Mouse (Mus musculus) gastrocnemius, postnatal 14 days (tissue): ENCODE measurements around the gene 1700001C02Rik. TPM values are rescaled to one million over a fixed set of nuclear protein-coding genes. Genes with fewer than 3 reads are reported as not detected.

Experiments
- DNase-seq: peaks from one replicate; pipeline ENCODE4 v3.0.0; 2021; ENCODE audit warnings: mixed read lengths
- intact Hi-C: fragments of 180-260 bp; cut with DNase I; formaldehyde crosslinking; loops from one replicate; pipeline ENCODE4 v1.15.1; 2025; ENCODE audit warnings: low total_unique reads
- long read RNA-seq, 2 experiments: library from polyadenylated mRNA; stranded (forward); transcript quantifications; one replicate each; pipeline ENCODE4 v2.0.0; 2021
- total RNA-seq, 2 experiments: library from RNA; stranded (reverse); gene quantifications; 2 replicates each; pipeline ENCODE4 v1.2.3; 2021

1700001C02Rik gene
- total RNA-seq = not detected
- long read RNA-seq, experiment 1 = 0 reads
- long read RNA-seq, experiment 2 = 0 reads

DNA sequence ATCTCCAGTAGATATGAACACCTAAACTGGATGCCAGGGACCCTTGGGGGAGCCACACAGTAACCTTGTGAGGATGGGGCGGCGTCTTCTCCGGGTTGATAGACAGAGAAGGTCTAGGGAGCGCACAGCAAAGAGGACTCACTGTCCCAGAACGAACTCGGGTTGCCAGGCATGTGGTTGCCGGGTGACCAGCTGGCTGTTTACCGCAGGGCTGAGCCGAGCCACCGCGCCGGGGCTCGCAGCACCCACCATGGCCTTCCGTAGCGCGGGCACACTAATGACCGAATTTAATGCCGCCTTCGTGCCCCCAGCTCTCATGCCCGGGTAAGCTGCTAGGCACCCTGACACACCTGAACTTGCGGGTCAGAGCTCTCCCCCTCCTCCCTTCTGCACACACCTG lies at the start of gene 1700001C02Rik:
Gene 1700001C02Rik (plus strand): TSS at position 187 of the 400 bp plus-strand sequence.
- intact Hi-C loops = no loop called here

DNA sequence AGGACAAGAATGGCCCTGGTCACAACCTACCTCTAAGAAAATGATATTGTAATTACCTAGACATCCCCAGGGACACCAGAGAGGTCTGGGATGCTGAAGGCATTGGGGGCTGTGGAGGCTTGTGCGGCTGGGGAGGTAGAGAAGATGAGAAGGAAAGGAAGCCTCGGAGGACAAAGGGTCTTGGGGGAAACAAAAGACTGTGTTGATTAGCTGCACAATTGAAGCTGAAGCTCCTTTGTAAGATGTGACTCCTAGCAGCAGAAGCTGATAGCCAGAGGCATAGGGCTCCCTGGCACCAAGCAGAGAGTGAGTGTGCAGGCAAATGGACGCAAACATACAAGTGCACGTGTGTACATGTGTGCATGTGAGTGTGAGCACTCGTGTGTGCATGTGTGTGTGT lies 49.2 kb upstream of the 1700001C02Rik start:
- no peak for DNase-seq
- intact Hi-C loops = loop anchor here (10.0 kb wide), 1 partner anchor 218 kb away; no protein-coding TSS in a partner anchor

More for the DNA sequence above, at the start of gene 1700001C02Rik:
- DNase-seq = peak; percentile 15

- no peak for DNase-seq
Observed at GRCm38 (mm10) chr5:30423121-30423520, 42.7 kb upstream of the 1700001C02Rik start.

GRCm38 (mm10) chr5:30423572-30424244 lies 42.1 kb upstream of the 1700001C02Rik start:
- intact Hi-C loops = loop anchor here (5.0 kb wide), 1 partner anchor 59 kb away; no protein-coding TSS in a partner anchor
- peak; percentile 54 for DNase-seq

More at GRCm38 (mm10) chr5:30423121-30423520, 42.7 kb upstream of the 1700001C02Rik start:
- intact Hi-C loops = loop anchor here (5.0 kb wide), 1 partner anchor 59 kb away; no protein-coding TSS in a partner anchor

GRCm38 (mm10) chr5:30427406-30427805 lies 38.4 kb upstream of the 1700001C02Rik start:
- no peak for DNase-seq
- intact Hi-C loops = no loop called here

DNA sequence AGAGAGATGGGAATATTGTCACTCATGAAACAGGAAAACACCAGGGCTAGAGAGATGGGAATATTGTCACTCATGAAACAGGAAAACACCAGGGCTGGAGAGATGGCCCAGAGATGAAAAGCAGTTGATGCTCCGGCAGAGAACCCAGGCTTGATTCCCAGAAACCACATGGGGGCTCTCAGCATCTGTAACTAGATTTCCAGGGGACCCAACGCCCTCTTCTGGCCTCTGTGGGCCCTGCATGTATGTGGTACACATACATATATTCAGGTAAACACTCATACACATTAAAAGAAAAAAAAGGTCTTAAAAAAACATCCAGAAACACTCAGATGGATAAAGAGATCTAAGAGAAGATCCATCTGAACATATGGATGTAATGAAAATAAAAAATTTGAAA lies 26.9 kb upstream of the 1700001C02Rik start:
- intact Hi-C loops = no loop called here
- DNase-seq = no peak

DNA sequence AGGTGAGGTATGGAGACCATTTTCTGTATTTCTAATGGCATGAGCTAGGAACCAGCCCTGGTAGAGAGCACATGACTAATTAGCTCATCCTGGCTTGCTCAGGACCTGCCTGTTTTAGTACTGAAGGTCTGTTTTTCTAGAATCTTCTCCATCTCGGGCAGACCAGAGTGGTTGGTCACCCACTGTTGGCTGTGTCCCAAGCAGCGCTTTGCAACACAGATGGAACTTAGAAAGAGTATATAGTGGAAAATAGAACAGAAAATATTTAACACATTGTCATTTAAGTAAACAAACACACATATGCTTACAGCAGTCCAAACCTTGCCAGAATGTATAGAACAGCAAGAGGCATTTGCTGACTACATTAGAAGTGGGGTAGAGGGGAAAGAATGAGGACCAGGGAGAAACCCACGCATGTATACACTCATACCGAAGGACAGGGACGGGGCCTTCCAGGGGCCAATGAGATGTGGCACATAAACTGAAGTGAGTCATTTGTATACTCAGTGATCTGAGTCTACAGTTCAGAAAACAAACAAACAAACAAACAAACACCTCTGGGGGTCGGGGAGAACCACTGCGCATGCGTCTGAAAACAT lies 25.4 kb upstream of the 1700001C02Rik start:
- DNase-seq = no peak
- intact Hi-C loops = no loop called here

- no peak for DNase-seq
- intact Hi-C loops = no loop called here
Observed at GRCm38 (mm10) chr5:30442196-30442595, 23.7 kb upstream of the 1700001C02Rik start.

GRCm38 (mm10) chr5:30444327-30444895 lies 21.4 kb upstream of the 1700001C02Rik start:
- intact Hi-C loops = no loop called here

GRCm38 (mm10) chr5:30456056-30456455 lies 9.8 kb upstream of the 1700001C02Rik start:
- DNase-seq = no peak
- intact Hi-C loops = no loop called here

More at GRCm38 (mm10) chr5:30444327-30444895, 21.4 kb upstream of the 1700001C02Rik start:
- DNase-seq = no peak

GRCm38 (mm10) chr5:30460155-30460554 lies 5.7 kb upstream of the 1700001C02Rik start:
- intact Hi-C loops = no loop called here
- no peak for DNase-seq

- intact Hi-C loops = no loop called here
- DNase-seq = peak; percentile 41
Observed at GRCm38 (mm10) chr5:30461821-30462220, 4.0 kb upstream of the 1700001C02Rik start, which contains the start of gene Otof. TSS of gene Otof (minus strand) at chr5:30461932.

GRCm38 (mm10) chr5:30466315-30466714 lies 468 bp downstream of the 1700001C02Rik start:
- intact Hi-C loops = no loop called here
- no peak for DNase-seq

GRCm38 (mm10) chr5:30470454-30470853 lies 4.6 kb downstream of the 1700001C02Rik start:
- DNase-seq = no peak
- intact Hi-C loops = no loop called here

- DNase-seq = no peak
- intact Hi-C loops = no loop called here
Observed at GRCm38 (mm10) chr5:30472148-30472547, 6.3 kb downstream of the 1700001C02Rik start.

DNA sequence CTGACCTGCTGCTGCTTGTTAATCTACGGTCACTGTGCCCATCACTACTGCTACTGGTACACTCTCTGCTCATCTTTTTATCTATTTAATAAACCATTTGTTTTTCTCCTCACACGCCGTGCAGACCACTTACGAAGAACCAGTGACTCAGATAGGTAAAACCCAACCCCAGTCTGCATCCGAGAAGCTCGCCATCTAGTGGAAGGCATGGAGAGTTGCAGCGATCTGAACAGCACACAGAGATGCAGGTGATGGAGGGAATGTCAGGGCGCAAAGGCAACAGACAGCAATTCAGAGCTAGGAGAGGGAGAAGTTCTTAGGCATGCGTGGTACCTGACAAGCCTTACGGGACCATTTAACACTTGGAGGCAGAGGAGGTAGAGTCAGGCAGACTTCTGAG lies 10.7 kb downstream of the 1700001C02Rik start:
- intact Hi-C loops = no loop called here
- DNase-seq = no peak

- peak; percentile 69 for DNase-seq
- intact Hi-C loops = loop anchor here (5.0 kb wide), 1 partner anchor 60 kb away; no protein-coding TSS in a partner anchor
Observed at GRCm38 (mm10) chr5:30482319-30482718, 16.5 kb downstream of the 1700001C02Rik start.

DNA sequence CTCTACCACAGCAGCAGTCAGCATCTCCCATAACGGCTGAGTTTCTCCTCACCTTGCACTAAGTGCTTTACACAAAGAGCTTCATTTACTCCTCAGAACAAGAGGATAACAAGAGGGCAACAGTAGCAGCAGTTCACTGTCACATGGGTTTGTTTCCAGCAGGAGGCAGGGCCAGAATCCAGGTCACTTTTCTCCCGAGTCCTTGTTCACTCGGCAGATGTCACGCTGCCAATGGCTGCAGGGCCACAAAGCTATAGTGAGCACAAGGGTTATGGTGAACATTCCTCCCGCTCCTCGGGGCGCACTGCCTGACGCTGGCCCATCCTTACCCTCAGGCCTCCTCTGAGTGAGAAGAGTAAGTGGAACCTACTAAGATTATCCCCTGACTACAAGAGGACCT lies 17.7 kb downstream of the 1700001C02Rik start:
- DNase-seq = no peak
- intact Hi-C loops = loop anchor here (5.0 kb wide), 1 partner anchor 61 kb away; no protein-coding TSS in a partner anchor

DNA sequence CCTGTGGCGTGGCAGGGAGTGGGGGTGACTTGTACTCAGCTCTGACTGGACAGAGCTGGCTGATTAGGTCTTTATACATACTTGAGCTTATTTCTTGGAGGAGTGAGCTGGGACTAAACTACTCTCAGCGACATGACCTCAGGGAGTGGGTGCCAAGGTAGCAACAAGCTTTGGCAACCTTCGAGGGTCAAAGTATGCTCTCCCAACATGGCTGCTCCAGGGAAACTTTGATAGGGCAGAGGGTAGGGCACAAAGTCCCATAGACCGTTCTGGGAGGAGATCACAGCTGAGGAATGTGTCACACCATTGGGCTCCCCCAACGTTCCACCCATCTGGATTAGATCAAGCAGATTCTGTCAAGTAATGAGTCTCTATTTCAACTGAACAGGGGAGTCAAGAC lies 18.7 kb downstream of the 1700001C02Rik start:
- intact Hi-C loops = loop anchor here (5.0 kb wide), 1 partner anchor 62 kb away; no protein-coding TSS in a partner anchor
- no peak for DNase-seq

DNA sequence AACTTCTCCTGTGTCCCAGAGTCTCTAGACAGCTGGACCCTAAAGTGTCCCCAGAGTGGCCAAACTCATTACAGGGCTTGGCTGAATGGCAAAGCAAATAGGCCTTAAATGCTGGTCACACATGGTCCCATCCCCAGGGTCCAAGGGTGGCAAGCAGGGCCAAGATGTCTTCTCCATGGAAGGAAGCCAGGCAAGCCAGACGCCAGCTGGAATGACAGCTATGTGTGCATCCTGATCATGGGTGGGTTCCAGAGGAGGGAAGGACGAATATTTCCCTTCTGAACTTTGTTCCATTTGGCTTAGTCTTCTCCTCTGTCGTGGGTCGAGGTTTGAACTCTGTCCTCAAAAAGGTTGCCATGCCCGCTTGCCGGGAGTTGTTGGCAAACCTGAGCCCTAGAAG lies 19.3 kb downstream of the 1700001C02Rik start:
- intact Hi-C loops = no loop called here
- DNase-seq = no peak
